Mouse (Mus musculus) urinary bladder, postnatal 14 days (tissue): ENCODE data around the gene Anapc7.
A peak's percentile ranks its signal among the peaks of the same experiment; 100 is the strongest.
"Not testable (repeated sequence)": the region's sequence is repeated elsewhere in the genome, so short reads cannot be mapped to it uniquely, and the experiment has no call there.

Experiments used
- DNase-seq: peaks from one replicate; pipeline ENCODE4 v3.0.0; 2021; ENCODE audit warnings: low spot score

The Anapc7 gene

DNA sequence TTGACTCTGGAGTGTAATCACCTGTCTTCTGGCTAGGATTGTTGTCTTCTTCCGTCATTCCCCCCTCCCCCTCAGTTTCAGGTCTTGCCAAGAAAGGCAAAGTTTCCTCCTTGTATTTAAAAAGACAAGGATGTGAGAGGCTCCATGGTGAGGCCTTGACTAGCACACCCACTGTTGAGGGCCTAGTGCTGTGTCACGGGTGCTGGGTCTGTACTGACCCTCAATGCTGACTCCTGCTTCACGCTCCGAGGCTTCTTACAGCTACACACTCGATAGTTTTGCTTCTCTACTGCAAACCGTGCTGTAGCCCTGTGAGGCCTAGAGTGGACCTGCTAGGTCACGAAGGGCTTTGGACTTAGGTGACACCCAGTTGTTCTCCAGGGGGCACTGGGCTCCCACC is 30.7 kb downstream of the Anapc7 start:
- no peak for DNase-seq

DNA sequence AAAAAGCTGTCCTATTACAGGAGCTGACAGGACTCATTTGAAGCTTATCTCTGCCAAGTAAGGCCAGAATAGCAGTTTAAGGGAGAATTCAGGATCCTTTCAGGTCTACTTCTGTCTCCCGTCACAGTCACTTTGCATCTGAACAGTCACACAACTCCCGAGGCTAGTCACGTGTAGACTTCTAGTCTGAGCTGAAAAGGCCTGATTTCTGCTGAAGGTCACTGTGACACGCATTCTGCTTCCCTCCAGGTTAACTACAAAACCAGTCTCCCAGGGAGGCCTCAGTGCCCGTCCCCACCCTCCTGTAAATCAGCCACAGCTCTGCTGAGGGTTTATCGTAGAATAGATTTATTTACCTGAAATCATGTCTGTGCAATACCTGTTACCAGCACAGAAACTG is 31.7 kb downstream of the Anapc7 start:
- DNase-seq: no peak

DNA sequence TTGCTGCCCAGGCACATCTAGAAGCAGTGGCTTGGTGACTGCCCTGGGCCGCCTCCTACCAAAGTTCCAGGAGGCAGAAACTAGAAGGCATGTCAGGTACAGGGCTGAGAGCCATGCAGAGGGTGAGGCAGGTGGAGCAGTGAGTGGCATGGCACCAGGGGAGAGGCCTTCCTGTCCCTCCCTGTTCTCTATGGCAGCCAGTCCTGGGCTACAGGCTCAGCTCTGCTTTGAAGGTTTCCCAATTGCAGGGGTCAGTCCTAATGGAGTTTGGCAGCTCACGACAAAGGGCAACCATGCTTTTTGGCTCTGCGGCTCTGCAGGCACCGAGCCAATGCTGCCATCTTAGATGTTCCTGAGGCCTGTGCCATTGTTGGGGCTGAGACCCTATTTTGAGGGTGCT is 32.9 kb downstream of the Anapc7 start:
- no peak for DNase-seq

DNA sequence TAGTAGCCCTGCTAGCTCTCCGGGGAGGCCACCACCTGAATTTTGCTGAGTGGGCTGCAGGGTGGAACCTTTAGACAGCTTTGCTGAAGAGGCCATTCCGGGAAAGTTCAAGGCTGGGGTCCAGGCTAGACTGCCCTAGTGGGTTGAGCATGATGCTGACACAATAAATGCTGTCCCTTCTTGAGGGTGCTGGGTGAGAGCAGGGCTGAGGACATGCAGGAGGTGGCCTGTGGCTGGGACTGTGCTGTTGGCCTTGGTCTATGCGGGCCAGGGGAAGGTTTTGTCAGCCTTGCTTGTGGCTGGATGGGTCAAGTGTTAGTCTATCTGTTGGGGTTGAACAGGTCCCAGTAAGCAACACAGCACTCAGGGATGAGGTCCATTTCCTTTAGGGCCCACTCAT is 33.4 kb downstream of the Anapc7 start:
- DNase-seq: no peak

DNA sequence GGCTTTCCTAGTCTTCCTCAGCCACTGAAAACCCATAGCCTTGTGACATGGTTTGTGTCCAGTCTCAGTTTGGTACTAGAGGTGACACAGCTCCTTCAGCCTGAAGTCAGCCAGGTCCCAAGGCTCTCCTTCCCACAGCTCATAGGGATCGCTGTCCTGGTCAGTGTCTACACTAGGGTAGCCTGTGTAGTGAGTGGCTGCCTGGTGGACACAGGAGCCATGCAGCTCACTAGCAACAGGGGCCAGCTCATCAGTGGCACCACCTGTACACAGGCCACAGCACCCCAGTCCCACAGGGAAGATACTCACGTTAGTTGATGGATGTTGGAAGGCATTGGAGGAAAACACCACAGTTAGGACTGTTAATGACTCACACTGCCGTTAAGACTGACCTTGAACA is 34.1 kb downstream of the Anapc7 start:
- DNase-seq: no peak

DNA sequence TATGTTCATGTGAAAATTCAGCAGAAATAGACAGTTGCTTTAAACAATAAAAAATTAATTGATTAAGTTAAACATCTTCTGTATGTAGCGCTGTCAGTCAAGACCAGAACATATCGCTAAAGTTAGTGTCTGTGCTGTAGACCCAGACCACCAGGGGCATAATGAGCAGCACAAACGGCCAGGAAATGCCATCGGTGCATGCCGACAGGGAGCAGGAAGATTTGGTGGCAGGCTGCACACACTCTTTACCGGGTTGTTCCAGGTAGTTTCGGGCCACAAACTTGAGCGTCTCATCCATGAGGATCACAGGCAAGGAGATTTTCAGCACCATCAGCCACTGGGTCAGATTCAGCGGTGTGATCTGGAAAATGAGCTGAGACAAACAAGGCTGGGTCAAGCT is 35.6 kb downstream of the Anapc7 start:
- not testable (repeated sequence) for DNase-seq

DNA sequence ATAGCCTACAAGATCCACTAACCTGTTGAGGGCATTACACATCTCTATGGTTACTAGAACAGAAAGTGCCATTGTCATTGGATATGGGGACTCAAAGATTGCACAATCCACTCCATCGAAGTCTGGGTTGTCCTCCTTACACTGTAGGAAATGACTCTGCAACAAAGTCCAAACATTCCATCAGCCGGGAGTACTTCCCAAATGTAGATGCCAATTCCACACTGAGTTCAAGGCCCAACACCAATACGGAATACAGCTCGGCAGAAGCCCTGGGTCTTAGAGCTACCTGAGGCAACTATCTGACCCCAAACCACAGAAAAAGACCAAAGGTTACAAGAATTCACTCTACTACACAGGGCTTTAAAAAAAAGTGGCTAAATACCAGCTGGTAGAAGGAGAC is 36.6 kb downstream of the Anapc7 start:
- no peak for DNase-seq

DNA sequence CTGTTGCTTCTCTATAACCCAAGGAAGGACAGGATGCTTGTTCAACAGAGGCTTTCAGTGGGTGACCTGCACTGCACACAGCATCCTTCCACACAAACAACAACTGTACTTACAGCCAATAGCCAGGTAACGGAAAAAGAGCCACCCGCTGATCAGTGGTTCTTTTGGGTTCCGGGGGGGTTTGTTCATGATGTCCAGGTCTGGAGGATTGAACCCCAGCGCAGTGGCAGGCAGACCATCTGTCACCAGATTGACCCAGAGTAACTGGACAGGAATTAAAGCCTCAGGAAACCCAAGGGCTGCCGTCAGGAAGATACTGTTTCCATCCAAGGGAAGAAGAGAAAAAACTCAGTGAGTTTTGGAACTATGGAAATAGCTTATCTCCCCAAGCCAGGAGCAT is 37.8 kb downstream of the Anapc7 start:
- DNase-seq: no peak

DNA sequence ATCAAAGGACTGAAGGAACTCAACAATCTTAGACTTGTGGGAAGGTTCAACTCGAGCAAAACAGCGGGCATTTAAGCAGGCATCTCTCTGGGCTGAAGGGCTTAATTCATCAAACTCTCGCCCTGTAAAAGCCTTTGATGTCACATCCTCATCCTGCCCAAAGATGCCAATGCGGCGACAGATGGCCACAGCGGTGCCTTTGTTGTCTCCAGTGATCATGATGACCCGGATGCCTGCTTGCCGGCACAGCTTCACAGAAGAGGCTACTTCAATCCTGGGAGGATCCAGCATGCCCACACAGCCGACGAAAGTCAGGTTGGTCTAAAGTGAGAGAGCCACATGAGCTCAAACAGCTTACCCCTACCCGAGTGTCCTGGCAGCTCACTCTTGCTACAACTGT is 39.2 kb downstream of the Anapc7 start:
- no peak for DNase-seq

DNA sequence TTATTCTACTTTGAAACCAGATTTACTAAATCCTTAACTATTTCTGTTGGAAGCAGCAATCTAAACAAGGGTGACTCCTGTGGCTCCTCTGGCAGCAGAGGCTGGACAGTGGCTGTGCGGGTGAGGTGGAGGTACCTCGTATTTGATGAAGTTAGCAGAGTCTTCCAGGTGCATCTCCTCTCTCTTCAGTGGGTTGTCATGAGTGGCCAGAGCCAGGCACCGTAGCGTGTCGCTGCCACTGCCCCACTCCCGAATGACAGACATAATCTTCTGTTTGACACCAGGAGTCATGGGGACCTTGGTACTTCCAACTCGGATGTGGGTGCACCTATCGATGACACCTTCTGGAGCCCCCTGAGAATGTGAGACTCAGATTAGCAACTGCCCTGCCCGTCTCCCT is 39.9 kb downstream of the Anapc7 start:
- DNase-seq: no peak

DNA sequence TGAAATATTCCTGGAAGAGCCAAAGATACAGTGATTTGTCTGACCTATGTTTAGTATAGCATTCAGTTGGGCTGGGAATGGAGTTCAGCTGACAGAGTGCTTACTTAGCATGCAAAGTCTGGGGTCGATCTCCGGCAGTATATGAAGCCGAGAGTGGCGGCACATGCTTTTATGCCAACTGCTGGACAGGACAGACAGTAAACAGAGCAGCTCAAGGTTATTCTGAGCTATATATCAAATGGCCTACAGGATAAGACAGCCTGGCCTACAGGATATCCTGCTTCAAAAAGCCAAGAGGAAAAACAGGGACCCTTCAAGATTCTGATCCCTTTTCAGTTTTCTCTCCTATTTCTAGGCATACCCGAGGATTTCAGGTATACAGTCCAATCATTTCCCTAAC is 50.2 kb downstream of the Anapc7 start:
- DNase-seq: no peak

DNA sequence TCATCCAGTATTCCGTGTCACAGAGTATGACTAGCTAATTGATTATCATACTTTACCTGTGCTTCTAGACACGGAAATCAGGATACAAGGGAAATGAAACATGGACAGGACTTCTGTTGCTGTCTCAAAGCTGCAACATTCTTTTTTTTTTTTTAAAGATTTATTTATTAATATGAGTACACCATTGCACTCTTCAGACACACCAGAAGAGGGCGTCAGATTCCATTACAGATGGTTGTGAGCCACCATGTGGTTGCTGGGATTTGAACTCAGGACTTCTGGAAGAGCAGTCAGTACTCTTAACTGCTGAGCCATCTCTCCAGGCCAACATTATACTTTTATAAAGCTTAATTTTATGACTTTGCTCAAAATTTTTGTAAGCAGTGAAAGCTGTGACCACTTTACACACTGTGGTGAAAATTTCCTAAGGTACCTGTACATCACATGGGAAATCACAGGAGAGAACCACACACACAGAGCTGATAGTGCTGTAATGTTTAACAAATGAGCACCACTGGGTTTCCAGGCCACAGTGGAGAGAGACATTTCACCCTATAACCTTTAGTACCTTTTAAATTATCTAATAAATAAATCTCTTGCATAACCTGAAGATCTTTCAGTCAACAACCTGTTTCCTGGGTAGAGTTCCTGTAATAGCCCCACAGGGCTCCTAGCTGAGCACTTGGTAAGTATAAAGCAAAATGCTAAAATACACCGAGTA is 53.3 kb downstream of the Anapc7 start:
- no peak for DNase-seq

DNA sequence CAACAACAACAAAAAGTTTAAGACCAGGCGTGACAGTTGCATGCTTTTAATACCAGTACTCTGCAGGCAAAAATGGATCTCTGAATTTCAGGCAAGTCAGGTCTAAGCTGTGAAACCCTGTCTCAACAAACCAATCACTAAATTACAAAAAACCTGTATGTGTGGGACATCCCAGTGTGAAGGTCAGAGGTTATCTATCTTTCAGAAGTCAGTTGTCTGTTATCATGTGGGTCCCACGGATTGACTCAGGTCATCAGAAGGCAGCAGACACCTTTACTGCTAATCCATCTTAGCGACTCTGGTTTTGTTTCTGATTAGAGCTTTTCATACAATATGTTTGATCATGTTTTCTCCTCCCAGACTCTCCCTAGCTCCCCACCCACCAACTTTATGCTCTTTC is 54.6 kb downstream of the Anapc7 start:
- no peak for DNase-seq

DNA sequence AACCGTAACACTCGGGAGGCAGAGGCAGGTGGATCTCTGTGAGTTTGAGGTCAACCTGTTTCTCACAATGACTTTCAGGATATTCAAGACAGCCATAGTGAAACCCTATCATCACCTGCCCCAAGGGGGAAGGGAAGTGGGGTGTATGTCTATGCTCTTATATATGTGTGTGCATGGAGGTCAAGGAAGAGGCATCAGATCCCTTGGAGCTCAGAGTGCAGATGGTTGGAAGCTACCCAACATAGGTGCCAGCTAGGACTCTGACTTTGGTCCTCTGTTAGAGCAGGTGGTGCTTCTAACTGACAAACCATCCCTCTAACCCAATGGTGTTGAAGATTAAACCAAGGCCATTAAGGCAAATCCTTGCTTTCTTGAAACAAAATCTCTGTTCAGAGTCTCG is 56.0 kb downstream of the Anapc7 start:
- no peak for DNase-seq

DNA sequence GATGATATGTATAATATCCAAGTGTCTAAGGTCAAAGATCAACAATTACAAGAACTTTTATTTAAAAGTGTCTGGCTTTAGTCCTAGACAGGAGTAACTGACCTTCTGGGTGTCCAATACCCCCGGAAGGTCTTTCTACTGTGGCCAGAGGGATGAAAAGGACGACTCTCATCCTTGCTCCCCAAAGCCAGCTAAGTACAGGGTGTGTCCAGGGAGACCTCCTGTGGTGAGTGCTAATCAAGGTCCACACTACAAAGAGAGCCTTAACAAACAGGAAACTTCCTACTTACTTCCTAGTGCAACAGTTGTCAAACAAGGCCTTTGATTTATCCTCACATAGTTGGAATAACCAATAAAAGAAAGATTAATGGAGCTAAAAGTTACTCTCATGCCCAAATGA is 57.6 kb downstream of the Anapc7 start:
- no peak for DNase-seq

DNA sequence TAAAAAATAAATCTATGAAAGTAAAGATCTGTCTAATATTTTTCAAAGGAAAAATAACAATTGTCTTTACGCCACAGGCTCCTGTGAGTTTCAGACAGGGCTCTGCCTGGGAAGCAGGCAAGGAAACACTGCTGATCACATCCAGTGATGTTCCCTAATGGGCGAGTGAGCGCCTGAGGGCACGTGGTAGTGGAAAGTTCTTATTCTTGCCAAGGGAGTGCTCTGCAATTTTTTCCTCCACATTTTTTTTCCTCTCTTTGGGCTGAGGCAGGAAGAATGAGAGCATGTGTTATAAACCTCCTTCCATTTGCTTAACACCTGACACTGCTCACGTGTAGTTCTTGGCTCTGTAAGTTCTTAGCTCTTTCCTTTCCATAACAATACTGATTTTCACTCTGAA is 60.4 kb downstream of the Anapc7 start:
- DNase-seq: peak; percentile 26

DNA sequence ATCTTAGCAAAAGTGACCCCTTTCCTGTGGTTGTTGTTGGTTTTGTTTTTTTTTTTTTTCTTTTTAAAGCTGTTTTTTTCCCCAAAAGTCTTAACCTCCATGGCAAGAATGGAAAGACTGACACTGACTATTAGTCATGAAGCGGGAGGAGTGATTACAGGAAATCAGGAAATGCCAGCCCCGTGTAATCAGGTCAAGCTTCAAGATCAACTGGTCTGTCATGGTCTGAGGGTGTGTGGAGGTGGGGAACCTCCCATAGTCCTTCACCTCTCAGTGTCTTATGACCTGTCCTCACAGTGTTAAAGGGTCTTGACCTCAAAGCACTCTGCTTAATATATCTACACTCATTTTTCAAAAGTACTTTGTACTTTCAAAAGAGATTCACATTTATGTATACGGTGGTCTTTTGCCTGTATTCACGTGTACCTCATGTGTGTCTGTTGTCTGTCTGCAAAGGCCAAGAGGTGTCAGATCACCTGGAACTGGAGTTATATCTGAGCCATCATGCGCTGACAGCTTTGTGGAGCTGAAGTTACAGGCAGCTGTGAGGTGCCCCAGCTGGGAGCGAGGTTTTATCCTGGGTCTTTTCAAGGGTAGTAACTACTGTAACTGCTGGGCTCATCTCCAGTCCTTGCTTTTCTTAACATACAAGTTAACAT is 61.4 kb downstream of the Anapc7 start:
- DNase-seq: no peak

DNA sequence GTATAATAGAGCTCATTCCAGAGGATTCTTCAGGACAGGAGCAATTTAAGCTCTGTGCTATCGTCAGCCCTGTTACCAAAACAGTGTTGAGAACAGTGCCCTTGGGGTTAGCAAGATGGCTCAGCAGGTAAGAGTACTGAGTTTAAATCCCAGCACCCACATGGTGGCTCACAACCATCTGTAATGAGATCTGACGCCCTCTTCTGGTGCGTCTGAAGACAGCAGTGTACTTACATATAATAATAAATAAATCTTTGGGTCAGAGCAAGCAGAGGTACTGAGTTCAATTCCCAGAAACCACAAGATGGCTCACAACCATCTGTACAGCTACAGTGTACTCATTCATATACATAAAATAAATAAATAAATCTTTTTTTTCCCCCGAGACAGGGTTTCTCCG is 64.8 kb downstream of the Anapc7 start:
- DNase-seq: not testable (repeated sequence)

DNA sequence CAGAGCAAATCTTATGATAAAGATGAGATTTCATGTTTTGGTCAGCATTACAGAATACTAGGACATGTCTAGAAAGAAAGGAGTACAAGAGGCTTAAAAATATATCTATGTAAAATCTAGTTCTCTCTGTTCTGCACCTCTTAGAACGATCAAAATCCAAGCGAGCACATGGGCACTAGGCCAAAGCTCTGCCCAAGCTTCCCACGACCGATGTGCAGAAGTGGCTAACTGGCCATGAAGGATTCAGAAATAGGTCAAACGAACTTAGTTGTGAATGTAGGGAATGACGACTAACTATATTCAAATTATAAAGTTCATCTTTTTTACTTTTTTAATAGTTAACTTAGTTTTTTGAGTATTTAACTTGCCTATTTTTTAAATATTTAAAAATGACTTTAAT is 66.3 kb downstream of the Anapc7 start:
- DNase-seq: no peak

DNA sequence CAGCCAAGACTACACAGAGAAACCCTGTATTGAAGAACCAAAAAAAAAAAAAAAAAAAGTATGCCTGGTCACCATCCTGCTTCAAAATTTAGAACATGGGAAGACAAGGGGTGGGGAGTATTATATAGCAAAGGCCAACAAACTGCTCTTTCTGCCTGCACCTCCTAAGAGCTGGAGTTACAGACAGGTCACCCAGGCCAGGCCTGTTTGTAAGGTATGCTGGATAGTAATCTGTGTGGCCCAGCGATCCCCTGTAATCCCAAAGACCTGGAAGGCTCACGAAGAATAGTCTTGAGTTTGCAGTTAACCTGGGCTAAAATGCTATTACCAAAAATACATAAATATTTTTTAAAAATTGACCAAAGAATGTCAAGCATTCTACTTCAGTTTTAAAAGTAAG is 68.7 kb downstream of the Anapc7 start:
- no peak for DNase-seq

DNA sequence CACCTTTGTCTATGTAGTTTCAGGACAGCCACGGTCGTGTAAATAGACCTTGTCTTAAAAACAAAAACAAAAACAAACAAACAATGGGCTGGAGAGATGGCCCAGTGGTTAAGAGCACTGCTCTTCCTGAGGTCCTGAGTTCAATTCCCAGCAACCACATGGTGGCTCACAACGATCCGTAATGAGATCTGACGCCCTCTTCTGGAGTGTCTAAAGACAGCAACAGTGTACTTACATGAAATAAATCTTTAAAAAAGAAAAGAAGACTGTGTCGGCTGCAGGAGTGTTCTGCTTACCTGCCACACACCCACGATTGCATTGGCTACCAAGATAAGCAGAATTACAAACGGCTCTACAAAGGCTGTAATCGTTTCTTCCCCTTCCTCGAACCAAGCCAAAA is 69.9 kb downstream of the Anapc7 start:
- DNase-seq: no peak

DNA sequence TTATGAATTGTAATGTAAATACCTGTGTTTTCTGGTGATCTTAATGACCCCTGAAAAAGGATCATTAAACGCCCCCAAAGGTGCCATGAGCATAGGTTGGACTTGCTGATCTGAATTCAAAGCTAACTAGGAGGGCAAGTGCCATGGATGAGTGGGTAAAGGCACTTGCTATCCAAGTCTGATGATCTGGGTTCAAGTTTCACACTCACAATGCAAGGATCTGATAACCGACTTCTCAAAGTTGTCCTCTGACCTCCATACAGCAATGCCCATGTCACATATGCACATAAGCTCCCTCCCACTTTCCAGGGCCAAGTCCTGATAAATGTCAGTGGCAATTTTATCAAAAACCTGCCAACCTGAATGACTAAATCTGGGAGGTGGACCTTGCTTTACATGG is 71.5 kb downstream of the Anapc7 start:
- no peak for DNase-seq

DNA sequence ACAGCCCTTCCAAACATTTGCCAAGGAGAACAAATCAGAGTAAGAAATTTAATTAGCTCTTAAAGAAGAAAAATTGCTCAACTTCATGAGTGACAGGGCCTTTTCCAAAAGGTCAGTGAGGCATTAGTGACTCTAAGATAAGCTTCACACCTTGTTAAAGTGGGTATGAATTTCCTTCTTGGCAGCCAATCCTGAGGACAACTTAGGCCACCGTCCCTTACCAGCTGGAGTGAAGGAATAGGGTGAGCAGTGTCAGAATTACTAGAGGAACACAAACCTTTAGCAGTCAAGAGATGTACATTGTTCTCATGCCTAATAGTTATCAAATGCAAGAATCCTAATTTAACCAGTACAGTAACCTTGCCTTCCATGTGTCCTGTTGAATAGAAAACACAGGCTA is 73.0 kb downstream of the Anapc7 start:
- DNase-seq: no peak
